Mouse (Mus musculus) C2C12 (cell line): Measurements from ENCODE around the gene Nadk. TPM values are rescaled to one million over a fixed set of nuclear protein-coding genes. Genes with fewer than 3 reads are reported as not detected.

Experiments used
- H3K27me3 ChIP-seq: one replicate; pipeline ENCODE4 v1.6.1; 2011; ENCODE audit not compliant: control insufficient read depth, insufficient read depth, insufficient read length
- H3K36me3 ChIP-seq: one replicate; pipeline ENCODE4 v1.6.1; 2011; ENCODE audit not compliant: control insufficient read depth, insufficient read depth
- H3K4me3 ChIP-seq: one replicate; pipeline ENCODE4 v1.5.1; 2011; ENCODE audit warnings: mild to moderate bottlenecking, control low read depth; ENCODE audit not compliant: poor library complexity, insufficient read depth, severe bottlenecking
- H3K79me2 ChIP-seq: one replicate; pipeline ENCODE4 v1.6.1; 2011; ENCODE audit not compliant: control insufficient read depth, insufficient read depth
- H3K79me3 ChIP-seq: one replicate; pipeline ENCODE4 v1.6.1; 2011; ENCODE audit warnings: low read depth, control low read depth
- H3ac ChIP-seq: one replicate; pipeline ENCODE3; 2011; ENCODE audit warnings: low read depth; ENCODE audit not compliant: control insufficient read depth, insufficient read length
- CEBPB ChIP-seq: IDR thresholded peaks from one replicate; pipeline ENCODE4 v1.6.1; 2011; ENCODE audit warnings: low read depth, mild to moderate bottlenecking, control low read depth, moderate library complexity
- CTCF ChIP-seq: IDR thresholded peaks from one replicate; pipeline ENCODE4 v1.5.1; 2011; ENCODE audit not compliant: control insufficient read depth, insufficient read depth, insufficient read length
- FOSL1 ChIP-seq: IDR thresholded peaks from one replicate; pipeline ENCODE4 v1.8.0; 2011; ENCODE audit warnings: mild to moderate bottlenecking, low read length; ENCODE audit not compliant: poor library complexity, insufficient read depth, severe bottlenecking
- MAX ChIP-seq: IDR thresholded peaks from one replicate; pipeline ENCODE4 v1.6.1; 2011; ENCODE audit warnings: mild to moderate bottlenecking, control low read depth
- MYOD1 ChIP-seq: IDR thresholded peaks from one replicate; pipeline ENCODE4 v1.6.1; 2011; ENCODE audit warnings: low read depth; ENCODE audit not compliant: control insufficient read depth, insufficient read length
- MYOG ChIP-seq: IDR thresholded peaks from one replicate; pipeline ENCODE4 v1.6.1; 2011; ENCODE audit not compliant: control insufficient read depth, insufficient read length; ENCODE audit errors: extremely low read depth
- USF1 ChIP-seq: IDR thresholded peaks from one replicate; pipeline ENCODE4 v1.6.1; 2011; ENCODE audit warnings: low read depth, mild to moderate bottlenecking, control low read depth, moderate library complexity
- polyA plus RNA-seq: library from polyadenylated mRNA; unstranded; fragments of >200 nt; fragmentation: generic; extraction: Trizol; gene quantifications from one replicate; pipeline ENCODE4 v1.2.1, GENCODE M21; 2012; ENCODE audit warnings: missing spikeins

The Nadk gene
- polyA plus RNA-seq, 1 experiment, result 209 TPM

- H3K4me3 ChIP-seq, result no peak overlapping the region
- H3ac ChIP-seq, result no peak overlapping the region
- H3K36me3 ChIP-seq, result peaks cover 28% of the 10 kb centered on the region
- H3K79me2 ChIP-seq, result peaks cover 99% of the 10 kb centered on the region
- no peaks in the 10 kb centered on the region for H3K27me3 ChIP-seq
- TF ChIP-seq USF1 (no peak), MYOG (no peak), MAX (no peak)
- H3K79me3 ChIP-seq, result peaks cover 89% of the 10 kb centered on the region
Measured at GRCm38 (mm10) chr4:155573155-155573554, 11.0 kb downstream of the Nadk start.

DNA sequence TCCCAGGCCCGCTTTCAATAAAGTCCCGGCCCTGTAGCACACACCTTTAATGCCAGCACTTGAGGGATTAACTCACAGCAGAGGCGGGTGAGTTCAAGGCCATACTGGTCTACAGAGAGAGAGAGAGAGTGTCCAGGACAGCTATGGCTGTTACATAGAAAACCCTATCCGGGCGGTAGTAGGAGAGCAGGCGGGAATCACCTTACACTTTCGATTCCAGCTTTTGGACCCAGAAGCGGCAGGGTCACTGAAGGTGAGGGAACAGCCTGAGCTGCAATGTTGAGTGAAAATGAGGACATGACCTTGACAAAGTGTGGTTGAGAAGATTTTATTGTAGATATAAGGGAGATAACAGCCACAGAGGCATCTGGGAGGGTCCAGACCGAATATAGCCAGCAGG is 11.7 kb downstream of the Nadk start:
- peaks cover 99% of the 10 kb centered on the region for H3K79me2 ChIP-seq
- no peak overlapping the region for H3ac ChIP-seq
- H3K27me3 ChIP-seq, result no peaks in the 10 kb centered on the region
- TF ChIP-seq FOSL1 (no peak), CTCF (no peak), USF1 (no peak), CEBPB (no peak), MAX (no peak), MYOG (no peak)
- H3K4me3 ChIP-seq, result no peak overlapping the region
- peaks cover 82% of the 10 kb centered on the region for H3K79me3 ChIP-seq
- H3K36me3 ChIP-seq, result peaks cover 32% of the 10 kb centered on the region

- Histone ChIP-seq H3K27me3 (no peaks in the 10 kb centered on the region), H3K79me3 (peaks cover 72% of the 10 kb centered on the region), H3K4me3 (no peak overlapping the region), H3K36me3 (peaks cover 40% of the 10 kb centered on the region), H3K79me2 (peaks cover 89% of the 10 kb centered on the region), H3ac (no peak overlapping the region)
- TF ChIP-seq MYOD1, result no peak
- no peak for TF ChIP-seq USF1
- TF ChIP-seq CTCF, result no peak
- no peak for TF ChIP-seq MAX
- no peak for TF ChIP-seq FOSL1
- TF ChIP-seq CEBPB, result no peak
- TF ChIP-seq MYOG, result no peak
Measured at GRCm38 (mm10) chr4:155574931-155575330, 12.8 kb downstream of the Nadk start.

DNA sequence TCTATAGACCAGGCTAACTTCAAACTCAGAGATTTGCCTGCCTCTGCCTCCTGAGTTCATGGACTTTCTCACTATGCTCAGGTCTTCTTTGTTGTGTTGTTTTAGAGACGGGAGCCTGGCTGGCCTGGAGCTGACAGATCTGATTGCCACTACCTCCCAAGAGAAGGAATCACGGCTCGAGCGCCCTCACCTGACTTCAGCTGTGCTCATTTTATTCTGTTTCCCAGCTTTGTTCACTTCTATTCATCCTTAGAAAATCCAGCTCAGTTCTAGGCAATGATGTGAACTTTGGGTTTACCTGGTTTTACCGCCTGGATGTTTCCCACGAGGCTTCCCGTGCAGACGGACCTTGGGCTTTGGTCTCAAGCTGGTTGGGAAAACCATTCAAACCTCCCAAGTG is 13.3 kb downstream of the Nadk start:
- Histone ChIP-seq H3K79me3 (peaks cover 67% of the 10 kb centered on the region), H3ac (no peak overlapping the region), H3K4me3 (no peak overlapping the region), H3K79me2 (peaks cover 87% of the 10 kb centered on the region), H3K36me3 (peaks cover 45% of the 10 kb centered on the region), H3K27me3 (no peaks in the 10 kb centered on the region)
- TF ChIP-seq MAX (no peak), MYOD1 (no peak), FOSL1 (no peak), CTCF (no peak), CEBPB (no peak), MYOG (no peak), USF1 (no peak)

DNA sequence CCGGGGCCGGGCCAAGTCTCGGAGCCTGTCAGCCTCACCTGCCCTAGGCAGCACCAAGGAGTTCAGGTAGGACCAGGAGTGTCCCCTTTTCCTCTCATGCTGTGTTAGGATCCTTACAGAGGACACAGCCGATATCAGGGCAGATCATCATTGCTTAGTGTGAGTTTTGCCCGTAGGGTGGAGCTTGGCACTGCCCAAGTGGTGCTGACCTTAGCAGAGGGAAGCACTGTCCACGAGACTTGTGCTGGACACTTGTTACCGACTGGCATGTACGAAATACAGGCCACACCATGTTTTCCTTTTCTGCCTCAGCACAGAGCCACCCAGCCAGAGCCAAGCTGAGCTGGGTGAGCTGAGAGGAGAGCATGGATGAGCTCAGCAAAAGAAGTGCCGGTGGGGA is 15.0 kb downstream of the Nadk start:
- Histone ChIP-seq H3K4me3 (no peak overlapping the region), H3K79me2 (peaks cover 81% of the 10 kb centered on the region), H3K79me3 (peaks cover 55% of the 10 kb centered on the region), H3ac (no peak overlapping the region), H3K27me3 (no peaks in the 10 kb centered on the region), H3K36me3 (peaks cover 50% of the 10 kb centered on the region)
- no peak for TF ChIP-seq MYOG
- TF ChIP-seq USF1, result no peak
- TF ChIP-seq CEBPB, result no peak
- TF ChIP-seq MYOD1, result no peak
- TF ChIP-seq CTCF, result no peak

- no peak for TF ChIP-seq CEBPB
- TF ChIP-seq CTCF, result no peak
- no peak for TF ChIP-seq MYOG
- no peak for TF ChIP-seq MAX
- TF ChIP-seq FOSL1, result no peak
- TF ChIP-seq MYOD1, result no peak
- TF ChIP-seq USF1, result no peak
- Histone ChIP-seq H3K36me3 (peaks cover 52% of the 10 kb centered on the region), H3K79me3 (peaks cover 49% of the 10 kb centered on the region), H3K27me3 (no peaks in the 10 kb centered on the region), H3ac (no peak overlapping the region), H3K4me3 (no peak overlapping the region), H3K79me2 (peaks cover 78% of the 10 kb centered on the region)
Measured at GRCm38 (mm10) chr4:155577741-155578140, 15.6 kb downstream of the Nadk start.
